Mouse (Mus musculus) T-helper 2 cell (primary cell): ENCODE measurements at regions not wholly inside any gene's neighbourhood (a gene's known extent, or its start where the extent isn't known, plus 50 kb on each side); places are given as distances from the start of the nearest gene placed in this dataset.

ENCODE experiments used
- in situ Hi-C: fragments of 300-600 bp; cut with MboI, MseI; formaldehyde crosslinking; loops from one replicate; pipeline ENCODE4 v1.15.1; 2025; ENCODE audit warnings: high pct_unique_total_duplicates

DNA sequence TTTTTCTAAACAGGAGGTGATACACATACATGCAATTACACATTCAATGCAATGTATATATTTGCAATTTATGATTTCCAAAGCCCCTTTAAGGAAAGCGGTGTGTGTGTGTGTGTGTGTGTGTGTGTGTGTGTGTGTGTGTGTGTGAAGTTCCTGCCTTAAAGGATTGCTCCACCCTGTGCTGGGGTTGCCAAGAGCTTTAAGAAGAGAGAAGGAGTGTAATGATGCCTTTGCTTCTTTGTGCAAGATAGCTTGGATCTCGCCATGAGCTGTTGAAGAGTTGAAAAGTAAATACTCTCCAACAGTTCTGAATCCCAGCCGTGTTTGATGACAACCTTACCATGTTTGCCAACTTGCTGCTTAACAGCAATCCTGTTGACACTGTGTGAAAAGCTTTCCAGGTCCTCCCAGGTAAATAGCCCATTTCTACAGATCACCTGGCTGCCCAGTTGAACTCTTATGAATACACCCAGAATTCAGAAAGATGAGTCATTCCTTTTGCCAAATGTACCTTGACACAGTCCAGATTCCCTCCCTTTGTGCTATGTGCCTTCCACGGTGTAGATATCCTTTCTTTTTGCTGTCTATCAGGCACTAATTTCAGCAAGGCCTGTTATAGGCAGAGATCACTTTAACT is 216.3 kb downstream of the Ikzf2 start:
- in situ Hi-C loops, result no loop called here

DNA sequence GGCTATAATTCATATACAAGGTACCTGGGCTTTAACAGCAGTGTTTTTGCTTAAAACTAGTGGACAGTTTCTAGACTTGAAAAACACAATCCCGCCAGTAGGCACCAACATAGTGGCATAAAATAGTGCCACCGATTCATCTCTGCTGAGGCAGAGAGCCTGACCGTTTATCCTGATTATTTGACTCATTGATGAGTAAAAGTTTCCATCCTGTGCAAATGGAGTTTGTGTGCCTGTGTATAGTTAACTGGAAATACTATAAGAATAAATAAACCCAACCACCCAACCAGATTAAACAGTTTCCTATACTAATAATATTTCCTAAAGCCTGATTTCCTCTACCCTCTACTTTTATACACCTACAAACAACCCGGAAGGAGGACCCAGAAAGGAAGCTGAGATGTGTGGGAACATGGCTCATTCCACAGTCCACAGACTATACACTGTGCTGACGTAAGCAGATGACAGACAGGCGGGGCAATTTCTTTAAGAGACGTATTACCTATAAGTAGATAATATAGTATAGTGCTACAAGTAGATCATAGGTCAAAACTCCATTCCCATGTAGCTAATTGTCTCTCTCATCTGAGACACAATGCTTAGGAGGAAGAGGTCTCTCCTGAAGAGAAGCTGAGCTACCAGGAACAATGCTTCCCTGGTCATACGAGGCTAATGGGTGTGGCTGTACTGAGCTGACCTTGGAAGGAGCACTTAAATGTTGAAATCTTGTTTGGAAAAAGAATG is 217.7 kb downstream of the Ikzf2 start:
- in situ Hi-C loops, result no loop called here

DNA sequence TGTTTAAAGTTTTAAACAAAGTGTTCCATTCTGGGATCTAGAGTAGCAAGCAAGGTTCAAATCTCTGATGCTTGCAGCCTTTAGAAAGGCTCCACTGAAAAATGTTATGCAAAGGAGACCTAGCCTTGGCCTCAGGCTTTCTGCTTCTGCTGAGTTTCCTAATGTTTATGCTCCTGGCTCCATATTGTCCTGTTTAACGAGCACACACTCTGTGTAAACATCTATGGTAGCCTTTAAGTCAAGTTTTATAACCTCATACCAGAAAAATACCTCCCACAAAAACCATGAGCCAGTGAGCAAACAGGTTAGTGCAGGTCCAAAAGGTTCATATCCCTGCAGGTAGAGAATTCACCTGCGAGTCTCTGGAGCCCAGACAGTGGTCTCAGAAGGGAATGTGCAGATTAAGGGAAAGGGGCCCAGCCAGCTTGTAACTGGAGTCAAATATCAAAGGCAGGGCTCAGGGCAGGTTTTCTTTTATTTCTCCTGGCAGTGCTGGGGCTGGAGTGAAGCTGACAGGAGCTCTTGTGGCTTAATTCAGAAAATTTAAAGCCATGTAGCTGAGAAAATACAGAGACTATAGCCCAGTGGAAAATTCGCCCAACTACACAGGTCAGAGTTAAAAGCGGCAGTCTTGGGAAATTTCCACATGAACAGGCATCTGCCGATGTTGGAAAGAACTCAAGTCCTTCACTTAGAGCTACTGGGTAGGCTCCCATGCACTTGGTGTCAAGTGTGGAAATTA is 220.3 kb downstream of the Ikzf2 start:
- in situ Hi-C loops, result no loop called here

DNA sequence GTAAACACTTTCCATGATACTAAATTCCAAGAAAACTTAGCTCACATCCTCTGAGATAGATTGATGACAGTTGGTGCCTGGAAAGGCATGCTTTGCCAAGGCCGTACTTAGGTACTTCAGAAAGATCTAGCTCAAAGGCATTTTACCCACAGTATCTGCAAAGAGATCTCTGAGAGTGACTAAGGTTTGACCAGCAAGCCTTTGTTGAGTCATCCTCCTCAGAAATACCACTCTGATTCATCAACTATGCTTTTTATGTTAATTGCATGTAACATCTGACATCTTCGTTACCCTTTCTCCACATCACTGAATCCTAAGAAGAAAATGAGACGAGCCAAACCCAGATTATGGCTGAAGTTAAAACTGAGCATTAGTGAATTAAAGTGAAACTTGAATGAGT is 225.9 kb downstream of the Ikzf2 start:
- in situ Hi-C loops, result no loop called here

DNA sequence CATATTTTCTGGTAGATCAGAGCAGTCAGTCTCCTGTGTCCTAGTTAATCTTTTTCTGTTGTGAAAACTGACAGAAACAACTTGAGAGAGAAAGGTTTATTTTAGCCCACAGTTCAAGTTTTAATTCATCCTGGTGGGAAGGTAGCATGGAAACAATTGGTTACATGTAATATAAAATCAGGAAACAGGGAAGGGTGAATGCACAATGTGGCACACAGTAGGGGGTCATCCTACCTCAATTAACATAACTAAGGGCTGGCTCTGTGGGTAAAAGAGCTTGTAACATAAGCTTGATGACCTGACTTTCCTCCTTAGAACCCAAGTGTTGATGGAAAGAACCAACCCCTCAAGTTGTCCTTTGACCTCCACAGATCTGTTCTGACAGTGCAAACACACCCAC is 227.1 kb downstream of the Ikzf2 start:
- in situ Hi-C loops, result no loop called here

DNA sequence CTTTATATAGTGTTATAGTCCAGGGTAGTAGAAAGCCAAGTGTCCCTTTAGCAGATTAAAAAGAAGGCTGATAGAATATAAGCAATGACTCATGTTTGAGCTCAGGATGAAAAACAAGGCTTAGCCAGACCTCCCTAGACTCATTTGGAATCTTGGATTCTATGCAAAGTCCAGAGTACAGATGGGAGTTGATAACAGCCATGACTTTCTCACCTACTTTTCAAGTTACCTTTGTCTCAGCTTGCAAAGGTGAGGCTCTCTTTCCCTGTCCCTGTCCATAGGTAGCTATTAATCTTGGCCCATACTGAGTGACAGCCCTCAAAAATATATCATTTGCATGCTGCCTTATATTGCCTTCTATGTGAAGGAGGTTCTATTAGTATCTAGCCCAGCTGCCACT is 229.6 kb downstream of the Ikzf2 start:
- in situ Hi-C loops, result no loop called here

DNA sequence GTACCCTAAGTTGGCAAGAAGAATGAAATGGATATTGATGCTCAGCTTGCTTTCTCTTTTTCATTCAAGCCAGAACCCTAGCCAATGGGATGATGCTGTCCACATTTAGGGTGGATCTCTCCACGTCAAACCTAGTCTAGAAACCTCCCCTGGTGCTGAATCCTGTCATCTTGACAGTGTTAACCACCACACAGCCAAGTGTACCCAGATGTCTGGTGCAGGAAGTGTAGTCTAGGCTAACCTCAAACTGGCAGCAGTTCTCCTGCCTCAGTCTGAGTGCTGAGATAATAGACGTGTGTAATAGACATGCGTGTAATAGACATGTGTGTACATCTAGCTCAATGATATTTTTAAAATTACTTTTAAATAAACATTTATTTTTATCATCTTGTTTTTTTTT is 233.1 kb downstream of the Ikzf2 start:
- in situ Hi-C loops, result no loop called here

DNA sequence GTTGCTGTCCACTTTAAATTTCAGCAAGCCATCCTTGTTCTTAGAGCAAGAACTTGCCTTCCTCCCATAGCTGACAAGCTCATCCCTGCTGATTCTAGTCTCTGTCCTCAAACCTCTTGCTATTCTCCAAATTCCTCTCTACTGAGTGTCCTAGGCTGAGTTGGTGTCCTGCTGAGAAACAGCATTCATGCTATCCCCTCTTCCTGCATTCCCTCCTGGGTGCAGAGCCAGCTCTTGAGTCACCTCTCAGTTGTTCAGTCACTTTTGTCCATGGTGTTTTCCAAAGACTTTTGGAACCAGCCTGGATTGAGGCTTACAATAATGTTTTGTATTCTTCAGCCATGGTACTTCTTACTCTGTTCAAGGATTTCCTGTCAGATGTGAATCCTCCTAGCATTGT is 234.1 kb downstream of the Ikzf2 start:
- in situ Hi-C loops, result no loop called here

DNA sequence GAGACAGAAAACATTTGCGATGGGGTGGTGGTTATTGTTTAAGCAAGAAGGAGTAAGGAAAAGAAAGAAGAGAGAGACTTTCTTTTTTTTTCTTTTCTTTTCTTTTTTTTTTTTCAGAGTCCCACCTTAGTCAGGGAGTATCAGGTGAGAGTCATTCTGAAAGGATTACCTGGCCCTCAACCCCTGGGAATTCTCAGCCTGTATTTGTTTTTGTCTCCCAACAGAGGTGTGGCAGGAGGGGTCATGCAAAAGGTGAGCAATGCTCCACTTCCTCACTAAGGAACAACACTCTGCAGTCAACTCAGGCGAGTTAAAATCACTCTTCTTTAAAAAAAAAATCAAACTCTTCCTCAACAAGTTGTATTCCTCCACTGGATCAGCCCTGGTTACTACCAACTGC is 236.6 kb downstream of the Ikzf2 start:
- in situ Hi-C loops, result no loop called here

DNA sequence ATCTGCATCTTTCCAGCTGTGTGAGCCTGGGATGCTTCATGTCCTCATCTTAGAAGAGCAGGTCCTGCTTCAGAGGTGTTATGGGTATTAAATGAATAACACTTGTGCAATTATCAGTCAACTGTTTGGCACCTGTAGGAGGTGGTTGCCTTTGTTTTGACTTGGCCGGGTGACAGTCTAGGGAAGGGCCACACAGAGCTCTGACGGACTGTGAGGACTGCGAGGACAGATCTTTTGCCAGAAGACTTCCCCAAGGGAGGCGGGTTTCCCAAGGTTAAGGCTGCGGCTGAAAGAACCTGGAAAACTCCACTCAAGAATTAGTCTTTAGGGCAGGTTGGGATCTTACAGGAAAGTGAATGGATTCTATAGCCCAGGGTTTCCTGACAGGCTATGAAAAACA is 239.8 kb downstream of the Ikzf2 start:
- in situ Hi-C loops, result no loop called here

DNA sequence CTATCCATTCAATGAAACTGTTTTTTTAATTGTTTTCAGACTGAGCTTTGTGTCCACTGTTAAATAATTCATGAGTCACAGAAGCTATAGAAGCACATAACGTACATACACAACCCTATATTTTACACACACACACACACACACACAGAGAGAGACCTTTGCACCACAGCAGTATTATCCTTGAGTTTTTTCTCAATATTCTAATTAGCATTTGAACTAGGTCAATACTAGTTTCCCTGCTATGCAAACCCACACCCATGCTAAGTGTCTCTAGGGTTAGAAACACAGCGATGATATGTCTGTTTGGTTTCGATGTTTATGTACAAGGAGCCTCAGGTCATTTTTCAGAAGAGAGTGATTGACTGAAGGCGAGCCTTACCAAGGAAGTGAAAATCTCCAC is 242.3 kb downstream of the Ikzf2 start:
- in situ Hi-C loops, result no loop called here

DNA sequence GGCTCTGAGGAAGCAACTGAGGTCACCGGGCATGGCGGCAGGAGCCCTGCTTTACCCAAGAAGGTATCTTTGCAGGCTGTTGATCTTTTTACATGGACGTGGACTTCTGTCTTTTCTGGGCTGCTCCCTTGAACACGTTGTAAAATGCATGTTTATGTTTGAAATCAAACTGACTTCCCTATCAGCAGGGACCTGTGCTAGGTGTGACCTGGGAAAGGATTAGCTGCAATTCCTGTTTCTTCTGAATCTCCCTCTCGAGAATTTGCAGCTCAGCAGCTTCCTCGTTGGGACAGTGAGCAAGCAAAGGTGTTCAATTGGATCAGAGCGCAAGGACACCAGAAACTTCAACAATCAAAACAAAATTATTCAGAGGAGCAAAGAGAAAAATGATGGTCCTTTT is 243.6 kb downstream of the Ikzf2 start:
- in situ Hi-C loops, result no loop called here

DNA sequence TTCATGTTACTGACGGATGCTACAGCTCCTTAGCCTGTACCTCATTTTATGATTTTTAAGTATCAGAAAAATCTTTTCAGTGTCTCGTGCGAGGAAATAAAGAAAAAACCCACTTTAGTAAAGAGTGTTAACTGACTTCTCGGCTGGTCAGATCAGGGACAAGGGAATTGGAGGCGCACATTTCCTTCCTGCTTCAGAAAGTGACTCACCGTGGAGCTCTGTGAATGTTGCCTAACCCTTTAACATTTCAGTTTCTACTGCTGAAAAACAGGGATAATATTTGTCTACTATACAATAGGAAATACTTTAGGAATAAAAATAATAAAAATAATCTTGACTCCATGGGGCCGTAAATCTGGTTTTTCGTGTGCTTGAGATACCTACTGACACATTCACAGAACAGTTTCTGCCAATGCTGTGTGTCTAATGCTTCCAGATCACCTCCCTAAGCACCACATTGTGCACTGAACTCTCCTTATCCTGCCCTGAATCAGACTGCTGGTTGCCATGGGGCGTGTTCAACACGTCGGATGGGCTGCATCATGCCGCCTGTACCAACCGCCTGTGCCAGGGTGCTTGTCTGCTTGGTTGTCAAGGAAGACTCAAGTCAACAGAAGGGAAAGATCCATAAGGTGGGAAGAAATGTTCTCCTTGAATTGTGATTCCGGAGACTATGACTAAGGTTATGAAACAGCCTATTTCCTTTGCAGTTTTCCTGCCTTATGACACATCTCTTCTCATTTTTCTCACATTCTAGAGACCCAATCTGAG is 246.3 kb downstream of the Ikzf2 start:
- in situ Hi-C loops, result no loop called here

DNA sequence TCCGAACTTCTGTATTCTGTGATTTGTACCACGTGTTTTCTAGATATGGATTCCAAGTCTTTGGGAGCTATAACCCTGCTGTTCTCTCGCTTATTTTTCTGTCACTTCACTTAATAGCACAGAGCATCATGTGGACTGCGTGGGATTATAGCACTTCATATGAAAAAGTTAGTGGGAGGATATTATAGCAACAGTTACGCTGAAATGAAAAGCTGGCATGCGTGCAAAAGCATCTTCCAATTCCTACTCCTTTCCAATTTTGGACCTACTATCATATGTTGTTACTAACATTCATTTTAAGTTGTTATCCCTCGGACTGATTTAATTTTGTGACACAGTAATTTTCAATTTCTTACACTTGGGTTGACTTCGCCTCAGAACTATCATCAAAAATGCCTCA is 250.0 kb downstream of the Ikzf2 start:
- in situ Hi-C loops, result no loop called here

DNA sequence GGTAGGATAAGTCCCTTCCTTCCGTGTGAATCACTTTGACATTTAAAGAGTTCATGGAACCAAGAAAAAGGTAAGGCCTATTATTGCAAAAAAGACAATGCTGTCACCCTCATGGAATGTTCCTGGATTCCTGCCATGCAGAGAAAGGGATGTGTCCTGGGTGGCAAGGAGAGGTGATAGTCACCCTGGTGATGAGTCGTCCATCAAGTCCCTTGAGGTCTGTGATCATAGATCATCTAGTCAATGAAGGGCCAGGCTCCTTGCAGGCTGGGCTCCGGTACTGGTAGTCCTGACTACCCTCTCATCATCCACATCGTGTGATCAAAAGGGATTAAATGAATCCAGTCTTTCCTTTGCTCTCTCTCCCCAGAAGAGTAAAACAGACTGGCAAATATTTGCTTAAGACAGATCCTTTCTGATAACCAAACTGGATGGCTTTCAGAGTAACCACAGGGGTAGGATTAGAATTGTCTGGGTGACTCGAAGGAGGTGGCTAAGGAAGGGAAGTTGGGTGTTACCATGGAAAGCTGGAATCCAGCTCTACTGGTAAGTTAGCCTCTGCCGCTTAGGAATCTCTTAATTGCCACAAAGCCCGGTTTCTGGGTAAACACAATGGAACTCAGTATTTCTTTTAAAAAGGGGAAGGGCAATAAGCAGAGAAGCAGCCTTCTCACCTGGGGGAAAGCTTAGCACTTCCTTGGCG is 253.2 kb downstream of the Ikzf2 start:
- in situ Hi-C loops, result no loop called here

DNA sequence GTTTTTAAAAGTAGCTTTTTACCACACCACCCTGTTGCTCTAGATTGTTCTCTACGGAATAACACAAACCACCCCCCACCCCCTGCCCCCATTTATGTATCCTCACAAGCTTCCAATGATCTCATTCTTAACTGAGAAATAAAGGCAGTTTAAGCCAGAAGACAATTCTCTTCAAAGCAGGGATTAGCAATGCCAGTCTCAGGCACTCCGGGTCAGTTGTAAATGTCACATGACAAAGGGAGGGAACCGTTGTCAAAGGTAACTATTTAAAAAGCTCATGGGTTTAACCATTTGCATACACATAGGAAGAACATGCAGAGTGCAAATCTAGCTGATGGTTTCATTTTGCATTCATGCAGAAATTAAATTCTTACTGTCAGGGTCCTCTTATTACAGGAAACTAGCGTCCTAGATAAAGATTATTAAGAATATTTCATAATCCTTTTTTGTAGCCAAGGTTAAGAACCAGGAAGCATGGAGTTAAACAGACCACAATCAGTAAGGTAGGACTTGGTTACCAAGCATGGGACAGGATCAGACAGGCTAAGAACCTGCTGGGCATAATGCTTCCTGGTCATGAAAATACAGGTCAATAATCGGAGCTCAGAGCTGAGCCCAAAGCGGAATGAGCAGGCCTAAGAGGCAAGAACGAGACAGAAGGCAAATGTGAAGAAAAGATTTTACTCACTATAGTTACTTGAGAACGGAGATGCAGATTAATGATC is 256.2 kb downstream of the Ikzf2 start:
- in situ Hi-C loops, result no loop called here

DNA sequence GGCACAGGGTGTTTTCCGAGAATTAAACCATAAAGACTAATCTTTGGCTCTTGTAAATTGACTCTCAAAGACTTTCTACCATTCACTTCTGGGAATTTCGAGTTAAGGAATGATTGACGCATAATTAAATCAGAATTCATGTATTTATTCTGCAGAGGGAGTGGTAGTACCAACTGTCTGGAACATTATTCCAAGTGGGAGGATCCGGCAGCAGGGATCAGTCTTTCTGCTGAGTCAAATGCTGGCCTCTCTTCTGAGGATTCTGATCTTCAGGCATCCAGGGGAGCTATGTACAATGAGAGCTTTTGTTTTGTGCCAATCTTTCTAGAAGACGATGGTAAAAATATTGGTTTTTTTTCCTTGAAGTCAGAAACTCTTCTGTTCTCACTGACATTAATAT is 257.4 kb downstream of the Ikzf2 start:
- in situ Hi-C loops, result no loop called here

DNA sequence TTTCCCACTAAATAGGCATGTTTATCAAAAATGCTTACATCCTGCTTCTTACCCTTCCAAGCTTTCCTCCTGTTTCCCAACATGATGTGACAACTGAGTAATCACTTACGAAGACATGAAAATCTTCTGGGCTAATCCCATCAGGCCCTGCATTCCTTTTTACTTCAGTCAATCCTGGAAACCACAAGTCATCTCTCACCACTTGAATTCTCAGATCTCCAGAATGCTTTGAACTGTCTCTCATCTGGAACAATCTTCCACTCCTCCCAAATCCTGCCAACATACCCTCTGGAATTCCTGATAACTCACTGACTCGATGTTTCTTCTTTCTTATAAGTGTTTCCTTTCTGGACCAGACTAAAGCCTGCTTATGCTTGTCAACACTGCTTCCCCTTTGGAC is 289.4 kb downstream of the Ikzf2 start:
- in situ Hi-C loops, result no loop called here

DNA sequence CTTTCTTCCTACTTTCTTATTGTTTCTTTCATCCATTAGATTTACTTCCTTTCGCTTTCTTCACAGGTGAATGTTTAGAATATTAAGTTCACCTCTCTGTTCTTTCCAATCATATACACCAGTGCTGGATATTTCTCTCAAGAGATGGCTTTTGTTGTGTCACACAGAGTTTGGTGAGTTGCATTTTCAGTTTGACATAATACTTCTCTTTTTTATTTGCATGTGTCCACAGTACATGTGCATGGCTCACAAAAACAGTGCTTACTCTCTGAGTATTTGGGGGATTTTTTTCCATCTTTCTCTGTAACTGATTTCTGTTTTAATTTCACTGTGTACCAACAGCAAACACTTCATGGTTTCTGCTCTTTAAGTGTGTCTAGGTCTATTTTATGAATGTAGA is 274.5 kb upstream of the Erbb4 start:
- in situ Hi-C loops, result no loop called here

DNA sequence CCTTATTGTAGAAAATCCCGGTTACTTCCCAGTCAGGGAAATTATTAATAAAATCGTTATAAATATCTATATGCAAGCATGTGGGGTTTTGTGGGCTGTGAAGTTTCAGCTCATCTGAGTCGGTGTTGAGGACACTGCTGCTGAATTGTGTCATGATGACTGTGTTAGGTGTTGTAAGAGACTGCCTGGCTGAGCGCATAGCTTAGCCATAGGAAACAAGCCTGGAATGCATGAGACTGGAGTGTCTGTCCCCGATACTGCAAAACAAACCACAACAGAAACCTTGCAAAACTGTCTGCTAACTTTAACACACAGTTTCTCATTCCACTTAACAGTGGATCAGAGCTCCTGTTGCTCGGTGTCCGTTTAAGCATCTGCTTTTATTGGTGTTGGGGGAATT is 271.9 kb upstream of the Erbb4 start:
- in situ Hi-C loops, result no loop called here
